Mouse (Mus musculus) liver, postnatal 0 days (tissue): Measurements from ENCODE around the gene Cc2d1a. TPM values are rescaled to one million over a fixed set of nuclear protein-coding genes. Genes with fewer than 3 reads are reported as not detected.

Experiments
- ATAC-seq: fragments of 200-750 bp; cut with Nextera tagmentation; 2 replicates; pipeline ENCODE4 v1.8.0; 2017; ENCODE audit warnings: mild to moderate bottlenecking, moderate library complexity
- DNase-seq: peaks from one replicate; pipeline ENCODE4 v3.0.0-alpha.2; 2016
- H3K27ac ChIP-seq: fragments of 300-500 bp; sonication (generic); 2 replicates; pipeline ENCODE4 v1.5.1; 2014; ENCODE audit warnings: antibody characterized with exemption, moderate library complexity, mild to moderate bottlenecking, low read depth
- H3K27me3 ChIP-seq: fragments of 300-500 bp; sonication (generic); 2 replicates; pipeline ENCODE4 v1.6.1; 2014; ENCODE audit warnings: low read length, control low read depth, mixed read lengths; ENCODE audit not compliant: insufficient read depth
- H3K36me3 ChIP-seq: fragments of 300-500 bp; sonication (generic); replicated peaks from 2 replicates; pipeline ENCODE4 v1.6.1; 2014; ENCODE audit warnings: mild to moderate bottlenecking, control low read depth, low read length, moderate library complexity, mixed read lengths; ENCODE audit not compliant: insufficient read depth
- H3K4me1 ChIP-seq: fragments of 300-500 bp; sonication (generic); 2 replicates; pipeline ENCODE4 v1.6.1; 2014; ENCODE audit warnings: antibody characterized with exemption, mild to moderate bottlenecking, control low read depth; ENCODE audit not compliant: insufficient read depth
- H3K4me2 ChIP-seq: fragments of 300-500 bp; sonication (generic); 2 replicates; pipeline ENCODE4 v1.6.1; 2014; ENCODE audit warnings: low read depth, mild to moderate bottlenecking, low read length, moderate library complexity, mixed read lengths
- H3K4me3 ChIP-seq: fragments of 300-500 bp; sonication (generic); 2 replicates; pipeline ENCODE4 v1.5.1; 2014; ENCODE audit warnings: low read depth, low read length
- H3K9ac ChIP-seq: fragments of 300-500 bp; sonication (generic); replicated peaks from 2 replicates; pipeline ENCODE4 v1.6.1; 2014; ENCODE audit warnings: mild to moderate bottlenecking, moderate library complexity
- H3K9me3 ChIP-seq: fragments of 300-500 bp; sonication (generic); 2 replicates; pipeline ENCODE4 v1.6.1; 2016; ENCODE audit warnings: mild to moderate bottlenecking, control low read depth, low read length, mixed read lengths
- CTCF ChIP-seq: sonication (generic); IDR thresholded peaks from 2 replicates; pipeline ENCODE4 v1.5.1; 2016; ENCODE audit warnings: antibody characterized with exemption, low read depth
- EP300 ChIP-seq: IDR thresholded peaks from 2 replicates; pipeline ENCODE4 v1.6.1; 2016; ENCODE audit warnings: antibody characterized with exemption, low read depth, mild to moderate bottlenecking
- WGBS: fragments of 180-500 bp; shearing (Covaris S2); extraction: QIAGEN DNeasy Blood & Tissue Kit; methylation state at CpG from one replicate; pipeline ENCODE4 v1.1.7; 2014; ENCODE audit not compliant: insufficient replicate concordance; 5-methylcytosine and 5-hydroxymethylcytosine counted together
- polyA plus RNA-seq: library from polyadenylated mRNA; unstranded; fragments of >200 nt; fragmentation: Nextera tagmentation; extraction: Ambion mirVana; gene quantifications from 2 replicates; pipeline ENCODE4 v1.2.1, GENCODE M21; 2015

Gene Cc2d1a
- polyA plus RNA-seq, 1 experiment from 2014 or later, result 4.4 TPM

DNA sequence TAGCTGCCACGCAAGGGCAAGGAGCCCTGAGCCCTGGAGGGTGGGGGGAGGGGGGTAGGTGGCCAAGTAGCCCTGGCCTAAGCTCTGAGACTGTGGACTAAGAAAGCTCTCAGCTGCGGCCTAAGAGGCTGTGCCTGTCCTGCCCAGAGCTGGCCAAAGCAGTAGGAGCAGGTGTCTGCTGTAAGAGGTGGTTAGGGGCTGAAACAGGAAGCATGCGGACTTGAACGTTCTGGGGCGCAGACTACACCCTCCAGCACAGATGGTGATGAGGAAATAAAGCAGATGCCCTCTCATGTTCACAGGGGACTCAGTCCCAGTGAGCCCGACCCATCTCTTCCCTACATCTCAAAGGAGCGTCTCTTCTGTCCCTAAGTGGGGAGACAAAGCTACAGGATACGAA is 15.5 kb downstream of the Cc2d1a start:
- Histone ChIP-seq H3K4me2 (no peak overlapping the region), H3K4me3 (no peak overlapping the region), H3K36me3 (peaks cover 28% of the 10 kb centered on the region), H3K4me1 (no peaks in the 10 kb centered on the region), H3K27me3 (no peaks in the 10 kb centered on the region), H3K27ac (no peak overlapping the region), H3K9me3 (no peaks in the 10 kb centered on the region), H3K9ac (no peak overlapping the region)
- no peak for TF ChIP-seq EP300
- TF ChIP-seq CTCF, result no peak
- DNase-seq (no peak), ATAC-seq (no peak)
- WGBS, result 59% methylated on average over 8 of the region's 8 CpGs

DNA sequence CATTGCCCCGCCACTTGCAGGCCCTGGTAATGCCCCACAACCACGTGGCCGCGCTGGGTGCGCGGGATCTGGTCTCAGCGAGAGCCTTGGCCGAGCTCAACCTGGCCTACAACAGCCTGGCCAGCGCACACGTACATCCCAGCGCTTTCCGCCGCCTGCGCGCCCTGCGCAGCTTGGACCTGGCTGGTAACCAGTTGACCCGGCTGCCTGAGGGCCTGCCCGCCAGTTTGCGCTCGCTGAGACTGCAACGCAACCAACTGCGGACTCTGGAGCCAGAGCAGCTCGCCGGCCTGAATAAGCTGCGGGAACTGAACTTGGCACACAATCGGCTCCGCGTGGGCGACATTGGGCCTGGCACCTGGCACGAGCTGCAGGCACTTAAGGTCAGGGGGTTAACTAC is 16.9 kb downstream of the Cc2d1a start:
- Histone ChIP-seq H3K4me2 (no peak overlapping the region), H3K4me3 (no peak overlapping the region), H3K36me3 (peaks cover 19% of the 10 kb centered on the region; the same call in 1 of the 2 replicates), H3K9me3 (no peaks in the 10 kb centered on the region), H3K9ac (no peak overlapping the region), H3K4me1 (no peaks in the 10 kb centered on the region), H3K27me3 (no peaks in the 10 kb centered on the region), H3K27ac (no peak overlapping the region)
- TF ChIP-seq EP300 (no peak), CTCF (no peak)
- WGBS, result 63% methylated on average over 30 of the region's 30 CpGs
- ATAC-seq (no peak), DNase-seq (no peak)

DNA sequence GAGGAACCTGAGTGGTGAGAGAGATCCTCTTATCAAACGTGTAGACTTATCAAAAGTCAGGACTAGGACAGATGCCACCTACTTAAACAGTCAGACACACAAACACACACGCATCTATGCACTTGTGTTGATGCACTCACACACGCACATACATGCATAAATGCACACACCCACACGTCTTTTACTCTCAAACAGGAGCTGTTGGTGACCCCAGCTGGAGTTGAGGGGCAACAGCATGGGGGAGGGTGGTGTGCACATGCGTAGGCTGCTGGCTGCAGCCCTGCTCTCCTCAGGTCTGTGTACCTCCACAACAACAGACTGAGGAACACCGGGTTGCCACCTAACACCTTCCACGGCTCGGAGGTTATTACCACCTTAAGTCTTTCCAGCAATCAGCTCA is 19.5 kb downstream of the Cc2d1a start:
- no peak for DNase-seq
- WGBS, result 62% methylated on average over 8 of the region's 8 CpGs

DNA sequence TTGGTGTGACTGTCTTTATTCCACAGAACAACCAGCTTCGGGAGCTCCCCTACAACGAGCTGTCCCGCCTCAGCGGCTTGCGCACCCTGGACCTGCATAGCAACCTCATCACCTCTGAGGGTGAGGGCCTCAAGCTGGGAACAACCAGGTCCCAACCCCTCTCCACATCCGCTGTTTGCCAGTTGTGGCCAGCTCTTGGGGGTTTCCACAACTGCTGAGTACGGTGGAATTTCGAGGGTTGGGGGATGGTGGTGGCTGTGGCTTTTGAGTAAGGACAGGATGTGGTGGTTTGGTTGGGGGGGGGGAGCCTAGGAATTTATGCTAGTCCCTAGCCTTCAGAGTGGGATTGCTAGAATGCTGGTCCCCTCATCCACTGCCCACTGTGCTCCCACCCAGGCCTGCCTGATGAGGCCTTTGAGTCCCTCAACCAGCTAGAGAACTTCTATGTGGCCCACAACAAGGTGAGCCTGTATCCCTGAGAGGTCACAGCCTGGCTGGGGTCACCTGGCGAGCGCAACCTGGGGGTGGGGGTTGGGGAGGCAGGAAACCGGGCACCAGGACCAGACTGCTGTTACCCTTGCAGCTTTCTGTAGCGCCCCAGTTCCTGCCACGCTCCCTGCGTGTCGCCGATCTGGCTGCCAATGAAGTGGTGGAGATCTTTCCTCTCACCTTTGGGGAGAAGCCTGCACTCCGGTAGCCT is 20.4 kb downstream of the Cc2d1a start:
- DNase-seq (no peak), ATAC-seq (no peak; the same call in 1 of the 2 replicates)
- Histone ChIP-seq H3K4me1 (no peaks in the 10 kb centered on the region), H3K9ac (no peak overlapping the region), H3K27me3 (no peaks in the 10 kb centered on the region), H3K4me3 (no peak overlapping the region), H3K9me3 (no peaks in the 10 kb centered on the region), H3K4me2 (no peak overlapping the region), H3K27ac (no peak overlapping the region), H3K36me3 (0 out of 2 replicates have a peak, but pooled peaks cover 2% of the 10 kb centered on the region)
- TF ChIP-seq EP300 (no peak), CTCF (no peak)
- WGBS, result 44% methylated on average over 17 of the region's 17 CpGs

More for the DNA sequence above, 19.5 kb downstream of the Cc2d1a start:
- TF ChIP-seq CTCF (0 out of 2 replicates have a peak, but pooled peaks have one; percentile 6), EP300 (no peak)
- H3K36me3 ChIP-seq, result peaks cover 8% of the 10 kb centered on the region; the same call in 1 of the 2 replicates
- H3K4me2 ChIP-seq, result no peak overlapping the region
- no peaks in the 10 kb centered on the region for H3K9me3 ChIP-seq
- no peaks in the 10 kb centered on the region for H3K4me1 ChIP-seq
- H3K27me3 ChIP-seq, result no peaks in the 10 kb centered on the region
- no peak for ATAC-seq
- no peak overlapping the region for H3K4me3 ChIP-seq
- no peak overlapping the region for H3K9ac ChIP-seq
- no peak overlapping the region for H3K27ac ChIP-seq

DNA sequence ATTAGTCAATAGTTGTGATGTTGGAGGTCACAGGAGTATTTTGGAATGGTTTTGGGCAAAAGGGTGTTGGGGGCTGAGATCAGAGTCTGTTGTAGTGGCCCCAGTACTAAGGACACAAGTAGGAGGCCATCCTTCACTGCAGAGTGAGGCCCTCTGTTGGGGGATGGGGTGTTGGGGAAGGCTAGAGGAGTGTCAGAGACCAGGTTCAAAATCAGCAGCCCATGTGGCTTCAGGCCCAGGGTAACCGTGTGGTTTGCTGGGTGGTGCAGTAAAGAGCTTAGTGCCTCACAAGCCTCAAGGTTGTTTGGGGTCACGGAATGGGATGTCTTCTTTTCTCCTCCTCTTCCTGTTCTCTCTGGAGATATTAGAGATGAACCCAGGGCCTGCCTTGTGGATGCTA is 21.0 kb downstream of the Cc2d1a start:
- Histone ChIP-seq H3K4me2 (no peak overlapping the region), H3K4me1 (no peaks in the 10 kb centered on the region), H3K9me3 (no peaks in the 10 kb centered on the region), H3K9ac (no peak overlapping the region), H3K36me3 (no peaks in the 10 kb centered on the region), H3K4me3 (no peak overlapping the region), H3K27me3 (no peaks in the 10 kb centered on the region), H3K27ac (no peak overlapping the region)
- ATAC-seq (no peak), DNase-seq (no peak)
- 47% methylated on average over 2 of the region's 2 CpGs for WGBS
- TF ChIP-seq EP300 (no peak), CTCF (no peak)

- H3K27me3 ChIP-seq, result no peaks in the 10 kb centered on the region
- no peaks in the 10 kb centered on the region for H3K36me3 ChIP-seq
- TF ChIP-seq EP300 (no peak), CTCF (no peak)
- no peak within 1 kb of the TSS for H3K27ac ChIP-seq
- no peak within 1 kb of the TSS for H3K4me3 ChIP-seq
- 63% methylated on average over 9 of the region's 9 CpGs for WGBS
- ATAC-seq (no peak), DNase-seq (no peak)
- no peaks in the 10 kb centered on the region for H3K9me3 ChIP-seq
- no peak within 1 kb of the TSS for H3K4me2 ChIP-seq
- H3K4me1 ChIP-seq, result no peaks in the 10 kb centered on the region
- no peak within 1 kb of the TSS for H3K9ac ChIP-seq
Measured at GRCm38 (mm10) chr8:84125656-84126055, 22.1 kb downstream of the Cc2d1a start, which contains the start of gene Podnl1. TSS of gene Podnl1 (plus strand) at chr8:84125989.
